Mouse (Mus musculus) mature B cell (primary cell): ENCODE measurements around the gene Rfesd.

Experiments used
- in situ Hi-C: fragments of 300-500 bp; cut with MboI; formaldehyde crosslinking; loops from 2 replicates; pipeline ENCODE4 v1.14.3; 2019

The Rfesd gene

GRCm38 (mm10) chr13:76017974-76018843 is at the start of gene Rfesd:
Gene Rfesd (minus strand): TSS chr13:76018719.
- in situ Hi-C loops = no loop called here

GRCm38 (mm10) chr13:76064363-76064945 is 45.9 kb upstream of the Rfesd start:
- in situ Hi-C loops = no loop called here

DNA sequence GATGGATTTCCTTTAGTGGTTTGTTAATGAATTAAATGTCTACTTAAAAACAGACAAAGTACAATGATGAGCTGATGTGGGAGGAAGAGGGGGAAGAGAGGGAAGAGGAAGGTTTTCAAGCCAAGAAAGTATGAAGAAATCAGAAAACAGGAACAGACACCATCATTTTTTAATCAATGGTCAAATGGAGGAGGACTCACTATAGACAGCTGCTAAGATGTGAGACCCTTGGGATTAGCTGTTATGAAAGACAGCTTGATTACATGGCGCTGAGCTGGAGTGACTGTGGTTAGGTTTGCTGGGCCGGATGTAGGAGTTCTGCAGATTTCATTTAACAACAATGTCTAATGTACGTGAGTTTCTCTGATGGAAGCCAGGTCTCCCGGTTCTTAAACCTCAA is 45.0 kb upstream of the Rfesd start:
- in situ Hi-C loops = no loop called here

GRCm38 (mm10) chr13:76062569-76062968 is 44.0 kb upstream of the Rfesd start:
- in situ Hi-C loops = no loop called here

GRCm38 (mm10) chr13:76062126-76062525 is 43.6 kb upstream of the Rfesd start:
- in situ Hi-C loops = no loop called here

- in situ Hi-C loops = no loop called here
These were observed 41.1 kb upstream of the Rfesd start for GRCm38 (mm10) chr13:76059591-76059990.

GRCm38 (mm10) chr13:76057267-76058069 is 38.9 kb upstream of the Rfesd start:
- in situ Hi-C loops = no loop called here

DNA sequence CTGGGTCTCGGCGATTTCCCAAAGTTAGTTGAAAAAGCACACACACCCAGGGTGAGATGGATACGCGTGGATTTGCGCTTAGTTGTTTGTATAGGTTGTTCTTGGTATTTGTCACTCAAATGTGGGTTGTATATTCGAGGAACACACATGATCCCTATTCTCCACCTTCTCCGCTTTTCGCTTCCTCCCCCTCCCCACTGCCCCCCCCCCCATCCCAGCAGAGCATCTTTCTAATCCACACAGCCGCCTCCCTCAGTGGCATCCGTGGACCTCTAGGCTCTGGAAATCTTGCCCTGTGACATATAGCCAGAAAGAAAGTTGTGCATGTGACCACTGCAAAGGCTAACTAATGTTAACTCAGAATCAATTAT is 38.4 kb upstream of the Rfesd start, which contains the start of gene Gpr150:
TSS of gene Gpr150 (minus strand) at position 101 of the 371 bp plus-strand sequence.
- in situ Hi-C loops = no loop called here

- in situ Hi-C loops = no loop called here
These were observed 37.8 kb upstream of the Rfesd start for GRCm38 (mm10) chr13:76056261-76056724.

DNA sequence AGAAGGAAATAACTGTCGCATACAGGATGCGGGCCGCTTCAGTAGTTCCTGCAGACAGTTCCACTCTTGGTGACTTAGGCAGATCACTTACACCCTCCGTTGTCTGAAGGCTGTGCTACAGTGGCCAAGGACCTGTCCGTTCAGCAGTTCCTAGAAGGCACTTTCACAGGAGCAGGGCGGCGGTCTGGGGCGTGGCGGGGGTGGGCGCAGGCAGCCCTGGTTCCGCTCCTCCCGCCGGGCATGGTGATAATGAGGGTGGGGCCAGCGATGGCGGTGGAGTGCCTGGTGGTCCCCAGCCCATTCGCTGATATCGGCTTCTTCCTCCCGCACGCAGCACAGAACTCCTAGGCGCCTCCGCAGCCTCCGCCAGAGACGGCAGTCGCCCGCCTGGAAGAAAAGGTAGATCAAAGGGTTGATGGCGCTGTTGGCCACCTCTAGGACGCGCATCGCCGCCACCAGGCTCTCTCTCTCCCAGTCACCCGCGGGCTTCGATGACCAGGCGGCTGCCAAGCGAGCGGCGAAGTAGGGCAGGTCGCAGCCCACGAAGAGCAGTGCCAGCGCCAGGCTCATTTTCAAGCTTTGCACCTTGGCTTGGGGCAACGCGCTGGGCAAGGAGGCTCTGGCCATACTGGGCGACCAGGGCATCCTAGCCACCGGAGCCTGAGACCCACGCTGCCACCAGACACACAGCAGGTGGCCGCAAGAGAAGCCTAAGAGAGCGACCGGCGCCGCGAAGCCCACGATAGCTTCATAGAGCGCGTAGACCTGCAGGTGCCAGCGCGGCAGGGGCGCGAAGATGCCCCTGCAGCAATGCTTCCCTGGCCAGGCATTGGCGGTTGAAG is 37.1 kb upstream of the Rfesd start:
- in situ Hi-C loops = no loop called here

DNA sequence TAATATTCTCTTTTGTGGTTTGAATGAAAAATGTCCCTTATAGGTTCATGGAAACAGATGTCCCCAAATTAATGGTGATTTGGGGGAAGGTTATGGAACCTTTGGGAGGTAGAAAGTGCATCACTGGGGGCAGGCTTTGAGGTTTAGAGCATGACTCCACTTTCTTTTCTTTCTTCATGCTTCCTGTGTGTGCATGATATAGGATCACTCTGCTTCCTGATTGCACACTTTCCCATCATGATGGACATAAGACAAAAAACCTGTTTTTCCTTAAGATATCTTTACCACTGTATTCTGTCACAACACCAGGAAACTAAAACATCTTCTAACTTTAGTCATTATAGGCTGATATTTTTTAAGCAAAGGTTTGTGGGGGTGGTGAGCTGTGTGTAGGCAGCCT is 26.5 kb upstream of the Rfesd start:
- in situ Hi-C loops = no loop called here

- in situ Hi-C loops = no loop called here
These were observed 23.9 kb upstream of the Rfesd start for GRCm38 (mm10) chr13:76042455-76042854.

- in situ Hi-C loops = no loop called here
These were observed 6.1 kb upstream of the Rfesd start for GRCm38 (mm10) chr13:76024588-76024987.

DNA sequence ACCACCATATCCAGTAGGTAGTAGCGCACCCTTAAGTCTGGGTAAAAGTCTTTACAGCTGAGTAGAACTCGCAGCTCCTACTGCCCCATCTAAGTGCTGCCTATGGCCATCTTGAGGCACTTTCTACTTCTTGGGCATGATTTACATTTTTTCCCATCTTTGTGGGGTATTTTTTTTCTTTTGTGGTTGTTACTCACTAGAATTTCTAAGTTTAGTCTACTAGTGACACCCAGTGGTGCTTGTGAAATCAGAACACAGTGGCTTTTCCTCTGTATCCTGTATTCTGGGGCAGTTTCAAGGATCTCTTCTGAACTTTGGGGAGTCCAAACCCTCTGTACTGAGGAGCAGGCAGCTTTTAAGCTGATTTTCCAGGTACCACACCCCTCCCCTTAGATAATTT is 3.3 kb upstream of the Rfesd start:
- in situ Hi-C loops = no loop called here

DNA sequence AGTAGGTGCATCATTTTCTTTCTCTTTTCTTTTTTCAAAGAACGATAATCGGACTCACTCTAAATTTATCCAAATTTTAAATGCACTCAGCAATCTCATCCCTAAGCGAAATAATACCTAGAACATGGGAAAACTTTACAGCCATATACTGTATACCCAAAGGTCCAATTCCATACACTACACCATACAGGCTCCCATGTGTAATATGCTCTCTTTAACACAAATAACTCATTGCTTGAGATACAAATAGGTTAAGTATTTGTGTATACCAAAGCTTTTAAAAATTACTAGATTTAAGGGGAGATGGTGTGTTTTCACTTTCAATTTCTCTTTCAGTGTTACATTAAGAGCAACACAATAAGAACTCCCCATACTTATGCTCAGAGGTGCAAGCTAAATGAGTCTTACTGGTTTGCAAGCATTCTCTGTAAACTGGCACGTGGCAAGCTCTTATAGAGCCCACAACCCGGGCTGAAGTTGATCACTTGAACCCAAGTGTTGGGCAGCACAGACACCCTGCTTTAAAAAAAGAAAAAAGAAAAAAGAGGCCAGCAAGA is 403 bp upstream of the Rfesd start:
- in situ Hi-C loops = no loop called here

- in situ Hi-C loops = no loop called here
These were observed 1.1 kb downstream of the Rfesd start for GRCm38 (mm10) chr13:76017465-76017864.

GRCm38 (mm10) chr13:76014511-76014910 is 4.0 kb downstream of the Rfesd start:
- in situ Hi-C loops = no loop called here

GRCm38 (mm10) chr13:76003272-76003671 is 15.2 kb downstream of the Rfesd start:
- in situ Hi-C loops = no loop called here

GRCm38 (mm10) chr13:75992169-75993028 is 26.1 kb downstream of the Rfesd start:
- in situ Hi-C loops = no loop called here

DNA sequence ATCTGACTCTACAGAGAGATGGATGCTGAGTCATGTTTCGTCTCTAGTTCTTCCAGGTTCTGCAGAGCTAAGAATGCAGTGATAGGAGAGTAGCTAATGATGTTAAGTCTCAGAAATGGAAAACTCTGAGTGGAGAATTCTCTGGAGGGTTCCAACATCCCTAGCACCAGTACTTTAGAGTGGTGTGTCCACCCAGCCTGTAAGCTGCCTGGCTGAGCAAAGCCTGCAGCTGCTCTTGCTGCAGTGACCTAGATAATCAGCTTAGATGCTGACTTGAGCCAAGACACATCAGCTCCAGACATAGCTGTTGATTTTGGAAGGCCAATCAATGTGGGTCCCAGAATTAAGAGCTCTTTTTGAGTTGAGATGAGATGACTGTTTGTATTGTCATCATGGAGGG is 30.4 kb downstream of the Rfesd start:
- in situ Hi-C loops = no loop called here
